Mouse (Mus musculus): ENCODE data around the gene Pcare.

DNA sequence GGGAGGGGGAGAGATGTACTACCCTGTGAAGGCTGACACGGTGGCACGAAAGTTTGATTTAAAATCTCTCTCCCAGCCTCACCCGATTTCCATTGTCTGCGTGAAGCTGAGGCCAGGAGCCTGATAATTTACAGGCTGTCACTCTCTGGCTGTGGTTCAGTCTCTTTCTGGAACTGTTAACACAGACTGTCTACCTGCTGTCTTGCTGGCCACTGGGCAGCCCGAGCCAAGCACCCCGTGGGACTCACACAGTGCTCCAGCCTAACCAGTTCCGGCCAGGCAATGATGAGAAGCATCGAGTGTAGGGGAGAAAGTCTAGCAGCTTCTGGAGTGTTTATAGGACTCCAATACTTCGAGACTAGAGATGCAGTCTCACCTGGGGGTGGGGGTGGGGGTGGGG is 6.6 kb downstream of the Pcare start:
- no peak for TF ChIP-seq CTCF (conservative IDR thresholded peaks at IDR 0.05; ENCODE audit: low read length)
- TF ChIP-seq NANOG (IDR thresholded peaks at IDR 0.05; ENCODE audit: borderline replicate concordance, low read length), result no peak
- no peak for TF ChIP-seq POU5F1 (IDR thresholded peaks at IDR 0.05; ENCODE audit: borderline replicate concordance, low read length)
